Mouse (Mus musculus): ENCODE data around the gene Slc35d1. TPM values are rescaled to one million over a fixed set of nuclear protein-coding genes. Genes with fewer than 3 reads are reported as not detected.
"Not testable (repeated sequence)": the region's sequence is repeated elsewhere in the genome, so short reads cannot be mapped to it uniquely, and the experiment has no call there.

Gene Slc35d1
- polyA plus RNA-seq, 1 experiment from 2014 or later = 5.4 TPM

GRCm38 (mm10) chr4:103178635-103179318, 36.2 kb downstream of the Slc35d1 start:
- no peak overlapping the region for H3K4me3 ChIP-seq
- no peak overlapping the region for H3K9ac ChIP-seq
- no peaks in the 10 kb centered on the region for H3K9me3 ChIP-seq
- WGBS = 82% methylated on average over 7 of the region's 7 CpGs
- no peaks in the 10 kb centered on the region for H3K27me3 ChIP-seq
- H3K4me2 ChIP-seq = no peak overlapping the region
- H3K36me3 ChIP-seq = peaks cover 21% of the 10 kb centered on the region
- peaks cover 20% of the 10 kb centered on the region for H3K4me1 ChIP-seq (replicated peaks)
- no peak for ATAC-seq (ENCODE audit: low FRiP score)
- H3K27ac ChIP-seq = no peak overlapping the region

GRCm38 (mm10) chr4:103177681-103178080, 37.3 kb downstream of the Slc35d1 start:
- ATAC-seq (ENCODE audit: low FRiP score) = no peak
- no peak overlapping the region for H3K9ac ChIP-seq
- H3K4me2 ChIP-seq = no peak overlapping the region
- H3K9me3 ChIP-seq = no peaks in the 10 kb centered on the region
- no peaks in the 10 kb centered on the region for H3K27me3 ChIP-seq
- WGBS = 94% methylated on average over 1 of the region's 1 CpGs
- H3K4me1 ChIP-seq (replicated peaks) = peaks cover 20% of the 10 kb centered on the region
- H3K36me3 ChIP-seq = peaks cover 19% of the 10 kb centered on the region
- H3K4me3 ChIP-seq = no peak overlapping the region
- no peak overlapping the region for H3K27ac ChIP-seq

- Histone ChIP-seq H3K9ac (no peak overlapping the region), H3K27ac (no peak overlapping the region), H3K4me2 (no peak overlapping the region), H3K27me3 (no peaks in the 10 kb centered on the region), H3K36me3 (peaks cover 37% of the 10 kb centered on the region), H3K4me3 (no peak overlapping the region), H3K4me1 (replicated peaks) (peaks cover 5% of the 10 kb centered on the region; the same call in 1 of the 2 replicates), H3K9me3 (no peaks in the 10 kb centered on the region)
- 84% methylated on average over 7 of the region's 7 CpGs for WGBS
- ATAC-seq (ENCODE audit: low FRiP score) = no peak
These were observed 41.0 kb downstream of the Slc35d1 start for GRCm38 (mm10) chr4:103174001-103174400.

DNA sequence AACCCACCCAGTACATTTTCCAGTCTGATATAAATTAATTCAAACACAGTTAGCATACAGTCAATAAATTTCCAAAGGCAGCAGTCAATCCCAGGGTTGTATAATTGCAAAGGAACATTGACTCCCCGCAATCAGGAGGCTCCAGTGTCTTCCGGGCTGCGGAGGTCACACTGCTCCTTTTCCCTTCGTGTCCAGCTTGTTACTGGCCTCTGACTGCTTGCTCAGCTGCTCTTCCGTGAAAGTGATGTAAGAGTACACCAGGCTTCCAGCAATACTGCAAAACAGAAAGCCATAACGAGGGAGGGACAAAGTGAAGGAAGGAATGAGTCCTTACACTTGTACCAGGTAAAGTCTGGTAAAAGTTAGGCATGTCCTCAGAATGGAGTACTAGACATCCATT, 41.5 kb downstream of the Slc35d1 start:
- Histone ChIP-seq H3K27ac (no peak overlapping the region), H3K9ac (no peak overlapping the region), H3K4me3 (no peak overlapping the region), H3K4me1 (replicated peaks) (peaks cover under 1% of the 10 kb centered on the region; the same call in 1 of the 2 replicates), H3K36me3 (peaks cover 37% of the 10 kb centered on the region), H3K4me2 (no peak overlapping the region), H3K27me3 (no peaks in the 10 kb centered on the region), H3K9me3 (no peaks in the 10 kb centered on the region)
- WGBS = 80% methylated on average over 6 of the region's 6 CpGs
- ATAC-seq (ENCODE audit: low FRiP score) = no peak

DNA sequence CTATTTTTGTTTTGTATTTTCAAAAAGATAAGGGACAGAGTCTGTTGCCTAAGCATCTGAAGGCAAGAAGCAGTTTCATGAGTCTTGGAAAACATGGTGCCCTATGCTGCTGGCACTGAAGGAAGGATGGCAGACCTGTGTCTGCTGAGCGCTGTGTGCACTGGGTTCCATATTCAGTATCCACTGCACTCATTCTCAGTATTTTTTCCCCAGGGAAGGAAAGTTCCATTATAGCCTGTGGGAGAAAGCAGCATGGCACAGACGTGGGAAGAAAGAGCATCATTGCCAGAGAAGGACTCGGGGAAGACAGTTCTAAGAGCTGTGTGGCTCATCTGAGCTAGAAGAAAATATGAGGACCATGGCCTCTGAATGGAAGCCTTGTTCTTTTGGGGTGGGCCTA, 43.7 kb downstream of the Slc35d1 start:
- H3K27me3 ChIP-seq = no peaks in the 10 kb centered on the region
- WGBS = 87% methylated on average over 3 of the region's 3 CpGs
- no peak overlapping the region for H3K27ac ChIP-seq
- peaks cover 34% of the 10 kb centered on the region for H3K36me3 ChIP-seq
- H3K4me3 ChIP-seq = no peak overlapping the region
- ATAC-seq (ENCODE audit: low FRiP score) = no peak
- H3K4me2 ChIP-seq = no peak overlapping the region
- no peaks in the 10 kb centered on the region for H3K9me3 ChIP-seq
- H3K9ac ChIP-seq = no peak overlapping the region
- no peaks in the 10 kb centered on the region for H3K4me1 ChIP-seq (replicated peaks)

DNA sequence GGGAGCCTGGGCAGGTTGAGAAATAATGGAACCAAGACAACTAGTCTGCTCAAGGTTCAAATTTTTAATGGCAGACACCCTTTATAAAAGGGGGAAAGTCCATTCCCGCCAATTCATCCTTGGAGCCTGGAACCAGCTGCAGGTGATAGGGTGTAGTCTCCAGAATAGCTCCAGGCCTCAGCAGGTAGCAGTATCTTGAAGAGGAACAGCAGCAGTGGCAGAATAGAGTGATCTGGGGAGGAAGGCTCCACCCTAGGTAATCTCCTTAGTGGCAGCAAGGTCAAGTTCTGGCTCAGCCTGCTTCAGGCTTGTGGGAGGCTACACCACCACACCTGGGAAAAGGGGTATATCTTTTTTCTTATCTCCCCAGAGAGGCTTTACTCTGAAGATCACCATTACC, 48.8 kb downstream of the Slc35d1 start:
- peaks cover 42% of the 10 kb centered on the region for H3K36me3 ChIP-seq
- not testable (repeated sequence) for ATAC-seq (ENCODE audit: low FRiP score)
- 96% methylated on average over 1 of the region's 1 CpGs for WGBS

DNA sequence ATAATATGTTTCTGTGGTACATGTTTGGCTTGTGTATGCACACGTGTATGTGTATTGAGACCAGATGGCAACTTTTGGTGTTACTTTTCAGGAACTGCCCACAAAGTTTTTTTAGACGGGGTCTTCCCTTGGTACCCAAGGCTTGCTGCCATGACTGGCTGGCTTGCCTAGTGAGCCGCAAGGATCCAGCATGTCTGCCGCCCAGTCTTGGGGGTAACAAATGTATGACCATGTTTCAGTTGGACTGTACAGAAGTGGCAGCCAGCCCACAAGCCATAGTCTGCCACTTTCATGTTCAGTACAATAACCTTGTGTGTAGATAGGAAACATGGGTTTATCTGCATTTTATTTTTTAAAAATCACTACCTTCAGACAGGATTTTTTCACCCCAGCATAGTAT, 56.2 kb downstream of the Slc35d1 start:
- H3K36me3 ChIP-seq = peaks cover 55% of the 10 kb centered on the region
- H3K27ac ChIP-seq = no peak overlapping the region
- no peaks in the 10 kb centered on the region for H3K9me3 ChIP-seq
- no peak overlapping the region for H3K4me3 ChIP-seq
- no peak overlapping the region for H3K9ac ChIP-seq
- H3K4me2 ChIP-seq = no peak overlapping the region
- no peaks in the 10 kb centered on the region for H3K27me3 ChIP-seq
- 95% methylated on average over 4 of the region's 4 CpGs for WGBS
- ATAC-seq (ENCODE audit: low FRiP score) = no peak
- H3K4me1 ChIP-seq (replicated peaks) = no peaks in the 10 kb centered on the region

More for the DNA sequence above, 48.8 kb downstream of the Slc35d1 start:
- not testable (repeated sequence) for H3K27ac ChIP-seq; H3K9ac ChIP-seq; H3K4me2 ChIP-seq; H3K4me3 ChIP-seq; H3K9me3 ChIP-seq; H3K4me1 ChIP-seq (replicated peaks); H3K27me3 ChIP-seq

DNA sequence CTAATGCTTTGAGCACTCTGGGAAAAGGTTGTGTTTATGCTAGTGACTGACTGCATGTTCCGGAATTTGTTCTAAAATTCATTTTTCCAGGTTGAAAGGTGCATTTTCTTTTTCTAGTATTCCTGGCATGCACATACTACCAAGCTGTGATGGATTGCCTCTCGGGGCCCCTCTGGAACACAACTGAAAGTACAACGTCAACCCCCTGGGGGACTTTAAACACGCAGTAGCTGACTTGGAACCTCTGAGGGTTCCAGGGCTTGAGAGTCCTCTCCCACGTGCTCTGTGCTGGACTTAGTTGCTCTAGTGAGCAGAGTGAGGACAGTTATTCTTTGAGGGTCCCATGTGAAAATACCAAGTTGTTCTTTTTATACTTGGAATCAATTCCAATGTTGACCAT, 63.0 kb downstream of the Slc35d1 start:
- H3K4me3 ChIP-seq = no peak overlapping the region
- H3K4me2 ChIP-seq = no peak overlapping the region
- H3K4me1 ChIP-seq (replicated peaks) = no peaks in the 10 kb centered on the region
- H3K27ac ChIP-seq = no peak overlapping the region
- 81% methylated on average over 5 of the region's 5 CpGs for WGBS
- no peak for ATAC-seq (ENCODE audit: low FRiP score)
- H3K9ac ChIP-seq = no peak overlapping the region
- no peaks in the 10 kb centered on the region for H3K9me3 ChIP-seq
- no peaks in the 10 kb centered on the region for H3K27me3 ChIP-seq
- H3K36me3 ChIP-seq = peaks cover 60% of the 10 kb centered on the region

- H3K36me3 ChIP-seq = peaks cover 54% of the 10 kb centered on the region
- no peaks in the 10 kb centered on the region for H3K4me1 ChIP-seq (replicated peaks)
- no peak overlapping the region for H3K9ac ChIP-seq
- H3K4me3 ChIP-seq = no peak overlapping the region
- H3K27me3 ChIP-seq = no peaks in the 10 kb centered on the region
- WGBS = 44% methylated on average over 5 of the region's 5 CpGs
- no peak overlapping the region for H3K4me2 ChIP-seq
- no peak for ATAC-seq (ENCODE audit: low FRiP score)
- H3K27ac ChIP-seq = no peak overlapping the region
- H3K9me3 ChIP-seq = no peaks in the 10 kb centered on the region
These were observed 68.6 kb downstream of the Slc35d1 start for GRCm38 (mm10) chr4:103146339-103146738.

GRCm38 (mm10) chr4:103136946-103137345, 78.0 kb downstream of the Slc35d1 start:
- H3K9me3 ChIP-seq = no peaks in the 10 kb centered on the region
- 92% methylated on average over 1 of the region's 1 CpGs for WGBS
- no peak overlapping the region for H3K4me2 ChIP-seq
- peaks cover 32% of the 10 kb centered on the region for H3K36me3 ChIP-seq
- no peak for ATAC-seq (ENCODE audit: low FRiP score)
- no peak overlapping the region for H3K27ac ChIP-seq
- no peaks in the 10 kb centered on the region for H3K27me3 ChIP-seq
- no peak overlapping the region for H3K4me3 ChIP-seq
- H3K4me1 ChIP-seq (replicated peaks) = no peaks in the 10 kb centered on the region
- no peak overlapping the region for H3K9ac ChIP-seq

- Histone ChIP-seq H3K27ac (no peak overlapping the region), H3K27me3 (no peaks in the 10 kb centered on the region), H3K9me3 (no peaks in the 10 kb centered on the region), H3K9ac (no peak overlapping the region), H3K36me3 (peaks cover 9% of the 10 kb centered on the region), H3K4me1 (replicated peaks) (no peaks in the 10 kb centered on the region), H3K4me3 (no peak overlapping the region), H3K4me2 (no peak overlapping the region)
- ATAC-seq (ENCODE audit: low FRiP score) = no peak
- 89% methylated on average over 4 of the region's 4 CpGs for WGBS
These were observed 88.4 kb downstream of the Slc35d1 start for GRCm38 (mm10) chr4:103126533-103126932.

GRCm38 (mm10) chr4:103123606-103124005, 91.4 kb downstream of the Slc35d1 start:
- H3K4me2 ChIP-seq = no peak overlapping the region
- no peaks in the 10 kb centered on the region for H3K9me3 ChIP-seq
- ATAC-seq (ENCODE audit: low FRiP score) = no peak
- no peaks in the 10 kb centered on the region for H3K27me3 ChIP-seq
- H3K27ac ChIP-seq = no peak overlapping the region
- no peak overlapping the region for H3K9ac ChIP-seq
- no peaks in the 10 kb centered on the region for H3K36me3 ChIP-seq
- H3K4me3 ChIP-seq = no peak overlapping the region
- peaks cover 19% of the 10 kb centered on the region for H3K4me1 ChIP-seq (replicated peaks)

DNA sequence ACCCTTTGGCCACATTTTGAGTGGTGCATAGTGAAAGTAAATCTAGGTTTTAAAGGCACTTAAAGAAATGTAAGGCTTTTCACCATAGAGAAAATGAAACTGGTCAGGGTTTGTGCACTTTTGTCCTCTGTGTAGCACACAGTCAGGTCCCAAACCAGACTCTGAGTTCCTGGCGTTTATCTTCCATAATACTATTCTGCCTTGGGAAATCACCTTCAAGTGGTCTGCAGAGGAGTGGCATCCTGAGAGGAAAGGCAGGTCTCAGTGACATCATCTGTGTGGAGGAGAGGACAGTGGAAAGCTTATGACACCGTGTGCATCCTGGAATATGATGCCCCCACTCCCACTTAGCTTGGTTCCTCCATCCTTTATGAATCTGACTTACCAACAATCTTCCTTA, 91.9 kb downstream of the Slc35d1 start:
- H3K27ac ChIP-seq = no peak overlapping the region
- no peak overlapping the region for H3K4me3 ChIP-seq
- H3K4me2 ChIP-seq = no peak overlapping the region
- H3K27me3 ChIP-seq = no peaks in the 10 kb centered on the region
- 68% methylated on average over 2 of the region's 2 CpGs for WGBS
- H3K9ac ChIP-seq = no peak overlapping the region
- H3K4me1 ChIP-seq (replicated peaks) = peaks cover 21% of the 10 kb centered on the region
- no peaks in the 10 kb centered on the region for H3K9me3 ChIP-seq
- ATAC-seq (ENCODE audit: low FRiP score) = no peak
- no peaks in the 10 kb centered on the region for H3K36me3 ChIP-seq
